Mouse (Mus musculus) E14TG2a.4 (cell line): Measurements from ENCODE around the gene Zfp819.

Source experiments
- CTCF ChIP-seq: conservative IDR thresholded peaks from 2 replicates; pipeline ENCODE4 v1.5.1; 2014; ENCODE audit warnings: low read length
- NANOG ChIP-seq: IDR thresholded peaks from 2 replicates; pipeline ENCODE4 v1.6.1; 2014; ENCODE audit warnings: borderline replicate concordance, low read length, mixed read lengths

DNA sequence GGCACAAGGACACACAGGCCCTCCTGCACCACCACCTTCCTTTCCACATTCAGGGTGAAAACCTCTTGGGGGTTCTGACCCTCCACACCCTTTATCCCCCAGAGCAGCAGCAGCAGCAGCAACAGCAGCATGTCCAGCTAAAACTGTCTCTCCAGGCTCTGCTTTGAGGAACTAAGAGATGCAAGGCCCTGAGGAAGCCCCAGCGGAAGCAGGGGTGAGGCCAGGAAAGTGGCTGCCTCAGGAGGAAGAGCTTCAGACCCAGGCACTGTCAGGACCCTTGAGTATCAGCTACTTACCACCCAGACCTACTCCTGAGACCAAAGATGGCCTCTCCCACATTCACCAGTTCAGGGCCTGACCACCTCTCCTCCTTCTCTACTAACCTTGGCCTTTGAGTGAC is 53.0 kb downstream of the Zfp819 start, which contains the start of gene Siglece:
- TF ChIP-seq CTCF = no peak
- no peak for TF ChIP-seq NANOG
